8 mouse cellular contexts compared by ENCODE assay signal in genomic region chr8:83955106-83955957, GRCm38 (mm10). TPM values are rescaled to one million over a fixed set of nuclear protein-coding genes. Genes with fewer than 3 reads are reported as not detected.
DNase-seq lines count a peak whose midpoint lies in the region; ATAC-seq lines count a peak whose summit lies in the region.

Gene Gm10644 (minus strand): TSS chr8:83955205.
Gene Asf1b (plus strand): TSS chr8:83955507.

- H3K36me3 ChIP-seq in lung, embryonic 16.5 days (ENCODE audit: control insufficient read depth, insufficient read depth, low read length): no peaks in the 10 kb centered on the region

- peak; percentile 95 to 96 for ATAC-seq in hematopoietic stem cell, adult 5-6 weeks (replicated peaks in 1 of 2; ENCODE audit: insufficient read depth in 1 of 2, low FRiP score in 2 of 2, low TSS enrichment in 1 of 2, low read depth in 1 of 2, poor library complexity in 2 of 2, severe bottlenecking in 2 of 2)
- ATAC-seq in lung, embryonic 16.5 days (ENCODE audit: low read depth): peak; percentile 99

- peaks cover 15% of the 10 kb centered on the region for H3K4me1 ChIP-seq in lung, embryonic 16.5 days (replicated peaks; ENCODE audit: control insufficient read depth, insufficient read depth, low read length)

- H3K4me3 ChIP-seq in lung, embryonic 16.5 days (ENCODE audit: low read length): peak within 1 kb of the TSS; percentile 73

- peak within 1 kb of the TSS; percentile 72 for H3K9ac ChIP-seq in lung, embryonic 16.5 days (ENCODE audit: low read length)

- no peaks in the 10 kb centered on the region for H3K9me3 ChIP-seq in lung, embryonic 16.5 days (ENCODE audit: control insufficient read depth, low read length)

- peak; percentile 99 for DNase-seq in MEL-GATA-1-ER (ENCODE audit: extremely low read depth, low read depth)
- peak; percentile 98 for DNase-seq in cerebellum, adult 8-10 months
- peak; percentile 100 for DNase-seq in forelimb bud, embryonic 11.5 days (ENCODE audit: low read depth, low spot score)
- DNase-seq in layer of hippocampus, adult 9-10 months (ENCODE audit: low spot score): peak; percentile 97
- peak; percentile 77 for DNase-seq in ovary, postnatal 10 days (ENCODE audit: low spot score)
- peak; percentile 91 to 95 for DNase-seq in thymus, postnatal 10 days (ENCODE audit: low spot score in 2 of 2)

- WGBS in lung, embryonic 16.5 days: under 1% methylated on average over 75 of the region's 75 CpGs

- peak within 1 kb of the TSS; percentile 90 for H3K4me2 ChIP-seq in lung, embryonic 16.5 days (ENCODE audit: low read depth, low read length)

- H3K27me3 ChIP-seq in lung, embryonic 16.5 days (ENCODE audit: control insufficient read depth, insufficient read depth, low read depth, low read length): no peaks in the 10 kb centered on the region; the same call in 1 of the 2 replicates

- H3K27ac ChIP-seq in lung, embryonic 16.5 days (ENCODE audit: low read length): peak within 1 kb of the TSS; percentile 63

RNA-seq across cellular contexts. Expression of gene Gm10644, which starts in this region (rescaled TPM):
- total RNA-seq in hematopoietic stem cell, adult 5-6 weeks (2017): 0.30 TPM in 1 of 2 replicates, not detected in the other
- polyA plus RNA-seq in lung, embryonic 16.5 days (2015; fragmentation: Nextera tagmentation; extraction: Ambion mirVana): 0.69 and 1.1 TPM in 2 replicates

RNA-seq across cellular contexts. Expression of gene Asf1b, which starts in this region (rescaled TPM):
- 22.3 and 22.5 TPM in 2 replicates for total RNA-seq in hematopoietic stem cell, adult 5-6 weeks (2017)
- 76.7 and 82.8 TPM in 2 replicates for polyA plus RNA-seq in lung, embryonic 16.5 days (2015; fragmentation: Nextera tagmentation; extraction: Ambion mirVana)

Comparison
In these comparisons a context has a peak if more than half of its experiments do, and no peak if none do; other contexts are left out.
1. Peak in every context shown above with its lines: DNase-seq, ATAC-seq, H3K4me3 ChIP-seq and H3K27ac ChIP-seq.